Mouse (Mus musculus): Measurements from ENCODE around the gene Alk.

DNA sequence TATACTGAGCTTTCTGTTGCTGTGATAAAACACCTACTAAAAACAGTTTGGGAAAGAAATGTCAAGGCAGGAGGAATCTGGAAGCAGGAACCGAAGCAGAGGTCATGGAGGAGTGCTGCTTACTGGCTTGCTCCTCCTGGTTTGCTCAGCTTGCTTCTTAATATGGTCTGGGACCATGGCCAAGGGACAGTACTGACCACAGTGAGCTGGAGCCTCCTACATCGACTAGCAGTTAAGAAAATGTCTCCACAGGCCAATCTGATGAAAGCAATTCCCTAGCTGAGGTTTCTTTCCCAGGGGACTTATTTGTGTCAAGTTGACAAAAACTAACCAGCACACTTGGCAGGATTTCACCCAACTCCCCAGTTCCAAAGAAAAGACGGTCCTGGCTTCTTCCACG, 187.0 kb downstream of the Alk start:
- TF ChIP-seq CTCF (IDR thresholded peaks at IDR 0.05; ENCODE audit: insufficient read depth, low read depth, low read length) = no peak
- no peak for TF ChIP-seq POLR2A (IDR thresholded peaks at IDR 0.05; ENCODE audit: insufficient read depth, low read depth, low read length)
